Mouse (Mus musculus): ENCODE measurements around the gene Myo19. TPM values are rescaled to one million over a fixed set of nuclear protein-coding genes. Genes with fewer than 3 reads are reported as not detected.

Myo19 gene
- polyA plus RNA-seq, 1 experiment from 2014 or later, result 13.6 TPM

- H3K4me3 ChIP-seq (ENCODE audit: low read depth, low read length), result peak within 1 kb of the TSS; percentile 25
These were observed 77.8 kb downstream of the Myo19 start, which contains the start of gene Car4 for GRCm38 (mm10) chr11:84957591-84958270. Car4 (plus strand) TSS chr11:84957786.

GRCm38 (mm10) chr11:84958271-84958630 is 78.3 kb downstream of the Myo19 start:
- Histone ChIP-seq H3K4me2 (ENCODE audit: low read depth, low read length, severe bottlenecking) (peak overlapping the region; percentile 55), H3K27me3 (ENCODE audit: control insufficient read depth, insufficient read depth, low read length) (peaks cover 31% of the 10 kb centered on the region), H3K27ac (ENCODE audit: low read depth, low read length) (no peak overlapping the region), H3K4me1 (replicated peaks; ENCODE audit: control insufficient read depth, insufficient read depth, low read length) (peaks cover 7% of the 10 kb centered on the region; the same call in 1 of the 2 replicates), H3K9ac (ENCODE audit: low read length) (no peak overlapping the region; the same call in 1 of the 2 replicates), H3K36me3 (ENCODE audit: control insufficient read depth, insufficient read depth, low read length) (no peaks in the 10 kb centered on the region), H3K4me3 (ENCODE audit: low read depth, low read length) (peak overlapping the region; percentile 25), H3K9me3 (ENCODE audit: control insufficient read depth, low read length) (no peaks in the 10 kb centered on the region)
- ATAC-seq (replicated peaks; ENCODE audit: low FRiP score) (no peak), DNase-seq (ENCODE audit: low spot score) (no peak)
- WGBS, result under 1% methylated on average over 11 of the region's 11 CpGs

More at GRCm38 (mm10) chr11:84957591-84958270, 77.8 kb downstream of the Myo19 start, which contains the start of gene Car4:
- H3K27ac ChIP-seq (ENCODE audit: low read depth, low read length), result no peak within 1 kb of the TSS
- ATAC-seq (replicated peaks; ENCODE audit: low FRiP score) (no peak), DNase-seq (ENCODE audit: low spot score) (peak; percentile 64)
- no peak within 1 kb of the TSS; the same call in 1 of the 2 replicates for H3K9ac ChIP-seq (ENCODE audit: low read length)
- no peaks in the 10 kb centered on the region for H3K36me3 ChIP-seq (ENCODE audit: control insufficient read depth, insufficient read depth, low read length)
- no peaks in the 10 kb centered on the region for H3K9me3 ChIP-seq (ENCODE audit: control insufficient read depth, low read length)
- under 1% methylated on average over 49 of the region's 49 CpGs for WGBS
- H3K27me3 ChIP-seq (ENCODE audit: control insufficient read depth, insufficient read depth, low read length), result peaks cover 31% of the 10 kb centered on the region
- peaks cover 7% of the 10 kb centered on the region; the same call in 1 of the 2 replicates for H3K4me1 ChIP-seq (replicated peaks; ENCODE audit: control insufficient read depth, insufficient read depth, low read length)
- peak within 1 kb of the TSS; percentile 55 for H3K4me2 ChIP-seq (ENCODE audit: low read depth, low read length, severe bottlenecking)

- Histone ChIP-seq H3K4me2 (ENCODE audit: low read depth, low read length, severe bottlenecking) (no peak overlapping the region), H3K4me3 (ENCODE audit: low read depth, low read length) (no peak overlapping the region), H3K9me3 (ENCODE audit: control insufficient read depth, low read length) (no peaks in the 10 kb centered on the region), H3K27ac (ENCODE audit: low read depth, low read length) (no peak overlapping the region), H3K27me3 (ENCODE audit: control insufficient read depth, insufficient read depth, low read length) (peaks cover 31% of the 10 kb centered on the region), H3K36me3 (ENCODE audit: control insufficient read depth, insufficient read depth, low read length) (no peaks in the 10 kb centered on the region), H3K4me1 (replicated peaks; ENCODE audit: control insufficient read depth, insufficient read depth, low read length) (peaks cover 7% of the 10 kb centered on the region; the same call in 1 of the 2 replicates), H3K9ac (ENCODE audit: low read length) (no peak overlapping the region)
- DNase-seq (ENCODE audit: low spot score), result no peak
- 16% methylated on average over 5 of the region's 5 CpGs for WGBS
- ATAC-seq (replicated peaks; ENCODE audit: low FRiP score), result no peak
These were observed 79.2 kb downstream of the Myo19 start for GRCm38 (mm10) chr11:84959181-84959580.

- Histone ChIP-seq H3K27ac (ENCODE audit: low read depth, low read length) (no peak overlapping the region), H3K27me3 (ENCODE audit: control insufficient read depth, insufficient read depth, low read length) (peaks cover 31% of the 10 kb centered on the region)
These were observed 79.8 kb downstream of the Myo19 start for GRCm38 (mm10) chr11:84959701-84960181.

GRCm38 (mm10) chr11:84960291-84960690 is 80.3 kb downstream of the Myo19 start:
- H3K4me3 ChIP-seq (ENCODE audit: low read depth, low read length), result no peak overlapping the region
- no peaks in the 10 kb centered on the region for H3K36me3 ChIP-seq (ENCODE audit: control insufficient read depth, insufficient read depth, low read length)
- H3K27me3 ChIP-seq (ENCODE audit: control insufficient read depth, insufficient read depth, low read length), result peaks cover 31% of the 10 kb centered on the region

More at GRCm38 (mm10) chr11:84959701-84960181, 79.8 kb downstream of the Myo19 start:
- no peak overlapping the region for H3K4me3 ChIP-seq (ENCODE audit: low read depth, low read length)
- ATAC-seq (replicated peaks; ENCODE audit: low FRiP score) (no peak), DNase-seq (ENCODE audit: low spot score) (peak; percentile 60)
- no peak overlapping the region for H3K4me2 ChIP-seq (ENCODE audit: low read depth, low read length, severe bottlenecking)
- no peak overlapping the region for H3K9ac ChIP-seq (ENCODE audit: low read length)
- H3K36me3 ChIP-seq (ENCODE audit: control insufficient read depth, insufficient read depth, low read length), result no peaks in the 10 kb centered on the region
- WGBS, result 3% methylated on average over 9 of the region's 9 CpGs
- no peaks in the 10 kb centered on the region for H3K9me3 ChIP-seq (ENCODE audit: control insufficient read depth, low read length)
- H3K4me1 ChIP-seq (replicated peaks; ENCODE audit: control insufficient read depth, insufficient read depth, low read length), result peaks cover 7% of the 10 kb centered on the region; the same call in 1 of the 2 replicates

GRCm38 (mm10) chr11:84960780-84961179 is 80.8 kb downstream of the Myo19 start:
- H3K27ac ChIP-seq (ENCODE audit: low read depth, low read length), result no peak overlapping the region
- H3K4me1 ChIP-seq (replicated peaks; ENCODE audit: control insufficient read depth, insufficient read depth, low read length), result peaks cover 7% of the 10 kb centered on the region; the same call in 1 of the 2 replicates
- H3K27me3 ChIP-seq (ENCODE audit: control insufficient read depth, insufficient read depth, low read length), result peaks cover 31% of the 10 kb centered on the region
- no peaks in the 10 kb centered on the region for H3K36me3 ChIP-seq (ENCODE audit: control insufficient read depth, insufficient read depth, low read length)
- H3K9me3 ChIP-seq (ENCODE audit: control insufficient read depth, low read length), result no peaks in the 10 kb centered on the region
- H3K9ac ChIP-seq (ENCODE audit: low read length), result no peak overlapping the region
- no peak overlapping the region for H3K4me3 ChIP-seq (ENCODE audit: low read depth, low read length)
- ATAC-seq (replicated peaks; ENCODE audit: low FRiP score) (no peak), DNase-seq (ENCODE audit: low spot score) (no peak)
- WGBS, result 72% methylated on average over 6 of the region's 6 CpGs
- no peak overlapping the region for H3K4me2 ChIP-seq (ENCODE audit: low read depth, low read length, severe bottlenecking)

More at GRCm38 (mm10) chr11:84960291-84960690, 80.3 kb downstream of the Myo19 start:
- Histone ChIP-seq H3K9ac (ENCODE audit: low read length) (no peak overlapping the region), H3K4me2 (ENCODE audit: low read depth, low read length, severe bottlenecking) (no peak overlapping the region), H3K9me3 (ENCODE audit: control insufficient read depth, low read length) (no peaks in the 10 kb centered on the region), H3K4me1 (replicated peaks; ENCODE audit: control insufficient read depth, insufficient read depth, low read length) (peaks cover 7% of the 10 kb centered on the region; the same call in 1 of the 2 replicates), H3K27ac (ENCODE audit: low read depth, low read length) (no peak overlapping the region)
- ATAC-seq (replicated peaks; ENCODE audit: low FRiP score), result no peak
- DNase-seq (ENCODE audit: low spot score), result no peak
- 28% methylated on average over 3 of the region's 3 CpGs for WGBS

Small RNA genes within 50 kb of the gene (microRNA-seq; reads per million reads assigned to microRNA genes)
- gene Gm23564 (ENCODE audit: insufficient number of aligned reads), result not detected

Other genes with a start within 250 kb of the Myo19 start
- 12.3 and 13.7 TPM in 2 replicates for gene Mrm1, start 60.6 kb upstream of the Myo19 start, polyA plus RNA-seq (2014; fragmentation: Nextera tagmentation; extraction: Ambion mirVana)
- gene Dhrs11, start 51.2 kb upstream of the Myo19 start, polyA plus RNA-seq (2014; fragmentation: Nextera tagmentation; extraction: Ambion mirVana), result 12.6 TPM in 2 replicates
- gene Ggnbp2, start 9.3 kb upstream of the Myo19 start, polyA plus RNA-seq (2014; fragmentation: Nextera tagmentation; extraction: Ambion mirVana), result 68.3 and 68.7 TPM in 2 replicates
- gene Pigw, start 137 bp downstream of the Myo19 start, polyA plus RNA-seq (2014; fragmentation: Nextera tagmentation; extraction: Ambion mirVana), result 3.7 and 3.9 TPM in 2 replicates
- gene Znhit3, start 36.2 kb downstream of the Myo19 start, polyA plus RNA-seq (2014; fragmentation: Nextera tagmentation; extraction: Ambion mirVana), result 70.0 and 78.2 TPM in 2 replicates
- gene Car4, start 77.6 kb downstream of the Myo19 start, polyA plus RNA-seq (2014; fragmentation: Nextera tagmentation; extraction: Ambion mirVana), result 1.3 and 1.4 TPM in 2 replicates